Mouse (Mus musculus) midbrain, postnatal 0 days (tissue): ENCODE data around the gene Ptpn3. TPM values are rescaled to one million over a fixed set of nuclear protein-coding genes. Genes with fewer than 3 reads are reported as not detected.

Source experiments
- ATAC-seq: fragments of 200-750 bp; cut with Nextera tagmentation; 2 replicates; pipeline ENCODE4 v1.8.0; 2017; ENCODE audit warnings: moderate number of reproducible peaks, mild to moderate bottlenecking, moderate TSS enrichment, moderate library complexity; ENCODE audit not compliant: low FRiP score
- DNase-seq: peaks from one replicate; pipeline ENCODE4 v3.0.0-alpha.2; 2015; ENCODE audit warnings: low spot score
- H3K27ac ChIP-seq: fragments of 300-500 bp; sonication (generic); 2 replicates; pipeline ENCODE4 v1.5.1; 2014; ENCODE audit warnings: low read depth, mild to moderate bottlenecking, low read length, mixed read lengths
- H3K27me3 ChIP-seq: fragments of 300-500 bp; sonication (generic); 2 replicates; pipeline ENCODE4 v1.6.1; 2014; ENCODE audit warnings: low read length, control low read depth, mixed read lengths; ENCODE audit not compliant: insufficient read depth
- H3K36me3 ChIP-seq: fragments of 300-500 bp; sonication (generic); 2 replicates; pipeline ENCODE4 v1.6.1; 2014; ENCODE audit warnings: low read length, control low read depth, mixed read lengths; ENCODE audit not compliant: insufficient read depth
- H3K4me1 ChIP-seq: fragments of 300-500 bp; sonication (generic); 2 replicates; pipeline ENCODE4 v1.6.1; 2014; ENCODE audit warnings: mild to moderate bottlenecking, control low read depth, antibody characterized with exemption, low read length, mixed read lengths; ENCODE audit not compliant: insufficient read depth
- H3K4me2 ChIP-seq: fragments of 300-500 bp; sonication (generic); 2 replicates; pipeline ENCODE4 v1.6.1; 2014; ENCODE audit warnings: low read depth, mild to moderate bottlenecking, low read length, mixed read lengths; ENCODE audit not compliant: poor library complexity, severe bottlenecking
- H3K4me3 ChIP-seq: fragments of 300-500 bp; sonication (generic); 2 replicates; pipeline ENCODE4 v1.5.1; 2014; ENCODE audit warnings: low read depth, mild to moderate bottlenecking, low read length, moderate library complexity
- H3K9ac ChIP-seq: fragments of 300-500 bp; sonication (generic); replicated peaks from 2 replicates; pipeline ENCODE4 v1.6.1; 2014; ENCODE audit warnings: mild to moderate bottlenecking, low read length, moderate library complexity, mixed read lengths; ENCODE audit not compliant: poor library complexity, severe bottlenecking
- H3K9me3 ChIP-seq: fragments of 300-500 bp; sonication (generic); 2 replicates; pipeline ENCODE4 v1.6.1; 2016; ENCODE audit warnings: low read length, control low read depth
- CTCF ChIP-seq: IDR thresholded peaks from 2 replicates; pipeline ENCODE4 v1.5.1; 2016; ENCODE audit warnings: antibody characterized with exemption, mild to moderate bottlenecking
- WGBS: fragments of 180-500 bp; shearing (Covaris S2); extraction: QIAGEN DNeasy Blood & Tissue Kit; methylation state at CpG from one replicate; pipeline ENCODE4 v1.1.7; 2014; 5-methylcytosine and 5-hydroxymethylcytosine counted together
- polyA plus RNA-seq: library from polyadenylated mRNA; unstranded; fragments of >200 nt; fragmentation: Nextera tagmentation; extraction: Ambion mirVana; gene quantifications from 2 replicates; pipeline ENCODE4 v1.2.1, GENCODE M21; 2015
- total RNA-seq: library from RNA; depleted of rRNA; stranded (reverse); fragments of >200 nt; gene quantifications from 2 replicates; pipeline ENCODE4 v1.2.3, GENCODE M21; 2014

The Ptpn3 gene
- total and polyA plus RNA-seq, 2 experiments from 2014 or later = 1.9 to 6.2 TPM

DNA sequence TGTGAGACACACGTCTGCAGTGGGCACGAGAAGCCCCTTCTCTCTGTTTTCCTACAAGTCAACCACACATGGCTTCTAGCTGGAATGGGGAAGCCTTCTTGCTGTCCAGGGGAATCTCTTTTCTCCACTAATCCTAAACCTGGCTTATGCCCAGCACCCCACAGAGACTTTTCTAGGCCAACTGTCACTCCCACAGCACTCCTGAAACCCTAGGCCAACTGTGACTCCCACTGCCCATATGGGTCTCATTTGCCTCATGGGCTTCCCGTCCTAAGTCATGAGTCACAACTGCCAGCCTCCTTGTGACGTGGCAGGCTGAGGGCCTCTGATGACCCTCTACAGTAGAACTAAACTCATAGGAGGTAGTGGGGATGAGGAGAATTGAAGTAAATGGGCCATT is 44.9 kb downstream of the Ptpn3 start:
- 83% methylated on average over 4 of the region's 4 CpGs for WGBS
- Histone ChIP-seq H3K9me3 (no peaks in the 10 kb centered on the region), H3K36me3 (no peaks in the 10 kb centered on the region; the same call in 1 of the 2 replicates), H3K9ac (no peak overlapping the region), H3K4me3 (no peak overlapping the region), H3K4me1 (no peaks in the 10 kb centered on the region), H3K27ac (no peak overlapping the region), H3K27me3 (no peaks in the 10 kb centered on the region), H3K4me2 (no peak overlapping the region)
- ATAC-seq (no peak), DNase-seq (peak; percentile 59)
- TF ChIP-seq CTCF = no peak

DNA sequence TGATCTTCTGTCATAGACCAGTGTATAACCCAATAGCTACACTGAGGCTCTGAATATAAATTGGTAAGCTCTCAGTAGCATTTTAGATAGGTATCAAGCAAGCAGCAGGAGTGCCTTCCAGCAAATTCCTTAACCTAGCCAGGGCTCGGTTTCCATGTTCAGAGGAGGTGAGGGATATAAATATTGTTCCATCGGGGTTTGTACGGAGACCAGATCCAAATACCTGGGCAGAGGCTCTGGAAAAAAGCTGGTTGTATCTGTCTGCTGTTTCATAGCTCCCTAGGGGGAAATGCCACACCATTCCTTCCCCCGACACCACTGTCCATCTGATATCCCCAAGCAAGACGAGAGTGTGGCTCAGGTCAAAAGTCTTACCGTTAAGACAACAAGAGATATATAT is 47.2 kb downstream of the Ptpn3 start:
- no peak for ATAC-seq
- WGBS = 88% methylated on average over 6 of the region's 6 CpGs
- no peaks in the 10 kb centered on the region for H3K27me3 ChIP-seq
- H3K4me2 ChIP-seq = no peak overlapping the region
- H3K27ac ChIP-seq = no peak overlapping the region
- no peak overlapping the region for H3K4me3 ChIP-seq
- no peaks in the 10 kb centered on the region for H3K9me3 ChIP-seq
- no peak for TF ChIP-seq CTCF
- no peak overlapping the region for H3K9ac ChIP-seq
- no peaks in the 10 kb centered on the region; the same call in 1 of the 2 replicates for H3K36me3 ChIP-seq
- no peak for DNase-seq
- H3K4me1 ChIP-seq = no peaks in the 10 kb centered on the region

- no peaks in the 10 kb centered on the region for H3K36me3 ChIP-seq
- H3K4me3 ChIP-seq = no peak overlapping the region
- H3K4me2 ChIP-seq = no peak overlapping the region
- H3K9me3 ChIP-seq = no peaks in the 10 kb centered on the region
- H3K27me3 ChIP-seq = no peaks in the 10 kb centered on the region
- no peak overlapping the region for H3K27ac ChIP-seq
- WGBS = 15% methylated on average over 2 of the region's 2 CpGs
- H3K9ac ChIP-seq = no peak overlapping the region
- no peak for ATAC-seq
- TF ChIP-seq CTCF = peak; percentile 68
- no peak for DNase-seq
- no peaks in the 10 kb centered on the region for H3K4me1 ChIP-seq
These were observed 51.0 kb downstream of the Ptpn3 start for GRCm38 (mm10) chr4:57250636-57251035.

DNA sequence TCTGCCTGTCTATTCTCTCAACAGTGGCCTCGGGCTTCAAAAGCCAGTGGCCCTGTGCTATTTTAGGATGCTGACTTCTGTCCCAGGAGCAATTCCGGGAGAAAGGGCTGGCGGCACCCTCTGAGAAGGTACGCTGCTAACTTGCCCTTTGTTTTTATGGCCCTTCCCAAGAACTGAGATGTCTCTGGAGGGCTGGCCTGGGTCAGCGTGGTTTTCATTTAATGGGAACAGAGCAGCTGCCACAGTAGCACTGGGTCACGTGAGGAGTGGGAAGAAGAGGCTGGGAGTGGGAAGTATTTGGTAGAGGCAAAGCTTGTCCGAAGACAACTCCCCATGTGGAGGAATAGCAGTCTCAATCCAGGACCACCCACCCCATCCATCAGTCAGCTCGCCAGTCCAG is 52.5 kb downstream of the Ptpn3 start:
- ATAC-seq (no peak), DNase-seq (no peak)
- Histone ChIP-seq H3K4me3 (no peak overlapping the region), H3K27ac (no peak overlapping the region), H3K4me1 (no peaks in the 10 kb centered on the region), H3K9me3 (no peaks in the 10 kb centered on the region), H3K36me3 (no peaks in the 10 kb centered on the region), H3K27me3 (no peaks in the 10 kb centered on the region), H3K9ac (no peak overlapping the region), H3K4me2 (no peak overlapping the region)
- no peak for TF ChIP-seq CTCF
- 64% methylated on average over 8 of the region's 8 CpGs for WGBS

- WGBS = 91% methylated on average over 10 of the region's 10 CpGs
- H3K9me3 ChIP-seq = no peaks in the 10 kb centered on the region
- H3K4me2 ChIP-seq = no peak overlapping the region
- H3K4me1 ChIP-seq = no peaks in the 10 kb centered on the region
- H3K9ac ChIP-seq = no peak overlapping the region
- H3K36me3 ChIP-seq = no peaks in the 10 kb centered on the region
- no peak overlapping the region for H3K27ac ChIP-seq
- ATAC-seq = no peak
- no peak for TF ChIP-seq CTCF
- H3K27me3 ChIP-seq = no peaks in the 10 kb centered on the region
- H3K4me3 ChIP-seq = no peak overlapping the region
- DNase-seq = no peak
These were observed 56.8 kb downstream of the Ptpn3 start for GRCm38 (mm10) chr4:57244874-57245273.

DNA sequence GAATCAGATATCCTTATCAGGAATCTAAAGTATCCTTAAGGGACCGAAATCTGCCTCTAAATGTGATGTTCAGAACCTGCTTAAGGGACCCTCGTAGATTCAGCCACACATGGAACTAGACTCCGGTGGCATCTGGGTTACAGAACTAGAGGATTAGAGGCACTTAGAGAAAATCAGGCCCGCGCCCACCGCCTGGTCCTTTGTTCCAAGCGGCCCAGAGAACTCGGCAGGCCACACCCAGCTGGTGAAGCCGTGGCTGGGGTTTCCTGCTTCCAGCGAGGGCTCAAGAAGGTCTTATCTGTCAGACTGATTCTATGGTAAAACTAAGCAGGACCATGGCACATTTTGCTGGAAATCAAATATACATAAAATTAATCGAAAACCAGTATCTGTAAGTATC is 58.3 kb downstream of the Ptpn3 start:
- DNase-seq = no peak
- Histone ChIP-seq H3K27me3 (no peaks in the 10 kb centered on the region), H3K4me3 (no peak overlapping the region), H3K9me3 (no peaks in the 10 kb centered on the region), H3K27ac (no peak overlapping the region), H3K9ac (no peak overlapping the region), H3K4me2 (no peak overlapping the region), H3K4me1 (no peaks in the 10 kb centered on the region), H3K36me3 (no peaks in the 10 kb centered on the region)
- no peak for TF ChIP-seq CTCF
- WGBS = 42% methylated on average over 11 of the region's 11 CpGs
- no peak for ATAC-seq
